Mouse (Mus musculus): Measurements from ENCODE around the gene Xdh.
"Not testable (repeated sequence)": the region's sequence is repeated elsewhere in the genome, so short reads cannot be mapped to it uniquely, and the experiment has no call there.

The Xdh gene

GRCm38 (mm10) chr17:73879262-73879916 lies 70.6 kb downstream of the Xdh start:
- DNase-seq = no peak

- no peak for DNase-seq
These were observed 74.3 kb downstream of the Xdh start for GRCm38 (mm10) chr17:73875674-73876073.

- no peak for DNase-seq
These were observed 74.7 kb downstream of the Xdh start for GRCm38 (mm10) chr17:73875268-73875667.

GRCm38 (mm10) chr17:73870956-73871605 lies 78.9 kb downstream of the Xdh start:
- DNase-seq = no peak

GRCm38 (mm10) chr17:73869008-73869685 lies 80.8 kb downstream of the Xdh start:
- no peak for DNase-seq

GRCm38 (mm10) chr17:73853717-73854116 lies 96.3 kb downstream of the Xdh start:
- DNase-seq = no peak

- DNase-seq = peak; percentile 37 to 61
These were observed 97.0 kb downstream of the Xdh start for GRCm38 (mm10) chr17:73853041-73853440.

GRCm38 (mm10) chr17:73847399-73847798 lies 102.6 kb downstream of the Xdh start:
- DNase-seq = no peak

- no peak for DNase-seq
These were observed 104.4 kb downstream of the Xdh start for GRCm38 (mm10) chr17:73845632-73846031.

- no peak for DNase-seq
These were observed 107.0 kb downstream of the Xdh start for GRCm38 (mm10) chr17:73842963-73843362.

- not testable (repeated sequence) for DNase-seq
These were observed 110.1 kb downstream of the Xdh start for GRCm38 (mm10) chr17:73839876-73840275.

GRCm38 (mm10) chr17:73839086-73839835 lies 110.7 kb downstream of the Xdh start:
- DNase-seq = no peak

GRCm38 (mm10) chr17:73837244-73837643 lies 112.8 kb downstream of the Xdh start:
- no peak for DNase-seq

- no peak for DNase-seq
These were observed 113.4 kb downstream of the Xdh start for GRCm38 (mm10) chr17:73836601-73837000.

Measured in kidney, postnatal 36 days (tissue).